ENCODE assay signal across 9 mouse cellular contexts in genomic region chr9:108992620-108993361, GRCm38 (mm10). TPM values are rescaled to one million over a fixed set of nuclear protein-coding genes. Genes with fewer than 3 reads are reported as not detected.
DNase-seq lines count a peak whose midpoint lies in the region; ATAC-seq and TF ChIP-seq lines count a peak whose summit lies in the region.
"Had no signal": no experiment of that assay in that cellular context is flagged by ENCODE, and none has a peak within 500 bp of the region (broad histone marks: within the 10 kb centered on the region; RNA-seq: fewer than 3 reads in every experiment).

No protein-coding gene starts in this region.

- peaks cover 6 to 36% of the 10 kb centered on the region in 2 experiments for H3K4me1 ChIP-seq in MEL (ENCODE audit: control insufficient read depth in 1 of 2, insufficient read depth in 2 of 2, low read length in 2 of 2)
- H3K4me1 ChIP-seq in hindbrain, embryonic 14.5 days (replicated peaks; ENCODE audit: control insufficient read depth, insufficient read depth, low read length): peaks cover 19% of the 10 kb centered on the region

- no peak for TF ChIP-seq POLR2A in MEL (IDR thresholded peaks at IDR 0.05; ENCODE audit: control insufficient read depth in 1 of 2, insufficient read depth in 1 of 2, low read depth in 1 of 2, low read length in 2 of 2, poor library complexity in 1 of 2)

- no peaks in the 10 kb centered on the region for H3K27me3 ChIP-seq in MEL (ENCODE audit: control insufficient read depth in 1 of 2, insufficient read depth in 2 of 2, low read length in 2 of 2)
- no peaks in the 10 kb centered on the region for H3K27me3 ChIP-seq in hindbrain, embryonic 14.5 days (ENCODE audit: control insufficient read depth, insufficient read depth, low read length)

- ATAC-seq in hindbrain, embryonic 14.5 days (ENCODE audit: low FRiP score): no peak

- no peak for TF ChIP-seq CTCF in gastrocnemius, adult 2 months (IDR thresholded peaks at IDR 0.05)
- TF ChIP-seq CTCF in MEL (IDR thresholded peaks at IDR 0.05 in 2 of 3, conservative IDR thresholded peaks at IDR 0.05 in 1 of 3; ENCODE audit: control insufficient read depth in 1 of 3, insufficient read depth in 1 of 3, low read depth in 2 of 3, low read length in 3 of 3, poor library complexity in 1 of 3, severe bottlenecking in 1 of 3): no peak

- TF ChIP-seq EP300 in MEL (IDR thresholded peaks at IDR 0.05; ENCODE audit: low read depth in 1 of 2, low read length in 2 of 2): no peak

- no peaks in the 10 kb centered on the region; the same call in 1 of the 2 replicates for H3K79me2 ChIP-seq in MEL (ENCODE audit: control insufficient read depth, insufficient read depth, low read length, poor library complexity)
- H3K79me2 ChIP-seq in macrophage (ENCODE audit: inconsistent target): peaks cover 59% of the 10 kb centered on the region

- peak overlapping the region; percentile 96; the same call in 1 of the 2 replicates for H3K27ac ChIP-seq in gastrocnemius, adult 2 months
- no peak overlapping the region for H3K27ac ChIP-seq in MEL (ENCODE audit: control insufficient read depth, low read depth, low read length)
- H3K27ac ChIP-seq in hindbrain, embryonic 14.5 days: no peak overlapping the region
- peak overlapping the region; percentile 41; the same call in 1 of the 2 replicates for H3K27ac ChIP-seq in macrophage

- DNase-seq in gastrocnemius, adult 2 months: peak; percentile 16
- no peak for DNase-seq in gastrocnemius, postnatal 14 days
- no peak for DNase-seq in MEL (ENCODE audit: low read depth, low spot score)
- no peak for DNase-seq in hindbrain, embryonic 14.5 days (ENCODE audit: low spot score)
- no peak for DNase-seq in urinary bladder, postnatal 14 days (ENCODE audit: low spot score)
- DNase-seq in yolk sac, embryonic 10.5 days (ENCODE audit: low spot score): no peak
- no peak for DNase-seq in kidney, adult 8-10 months

- no peaks in the 10 kb centered on the region for H3K9me3 ChIP-seq in MEL (replicated peaks; ENCODE audit: insufficient read depth, low read length)
- no peaks in the 10 kb centered on the region for H3K9me3 ChIP-seq in hindbrain, embryonic 14.5 days (ENCODE audit: control insufficient read depth, low read length)

- H3K36me3 ChIP-seq in MEL (ENCODE audit: control insufficient read depth in 1 of 2, insufficient read depth in 2 of 2, low read length in 2 of 2) (peaks cover 0 to 20% of the 10 kb centered on the region in 2 experiments; a peak in 2 of 4 replicates), macrophage (ENCODE audit: inconsistent target) (no peaks in the 10 kb centered on the region)
- H3K36me3 ChIP-seq in hindbrain, embryonic 14.5 days (replicated peaks; ENCODE audit: control insufficient read depth, insufficient read depth): no peaks in the 10 kb centered on the region

- peak overlapping the region; percentile 75 for H3K4me3 ChIP-seq in gastrocnemius, adult 2 months
- no peak overlapping the region for H3K4me3 ChIP-seq in MEL (ENCODE audit: control insufficient read depth in 1 of 2, insufficient read depth in 1 of 2, low read depth in 2 of 2, low read length in 2 of 2)
- peak overlapping the region; percentile 51 for H3K4me3 ChIP-seq in hindbrain, embryonic 14.5 days (replicated peaks; ENCODE audit: low read length)
- peak overlapping the region; percentile 76 for H3K4me3 ChIP-seq in macrophage (ENCODE audit: inconsistent target)

- no peak overlapping the region for H3K9ac ChIP-seq in MEL (ENCODE audit: control insufficient read depth, low read depth, low read length, poor library complexity, severe bottlenecking)
- peak overlapping the region; percentile 65 for H3K9ac ChIP-seq in hindbrain, embryonic 14.5 days

- peak overlapping the region; percentile 75 for H3K4me2 ChIP-seq in hindbrain, embryonic 14.5 days (replicated peaks)

- TF ChIP-seq RAD21 in MEL (IDR thresholded peaks at IDR 0.05; ENCODE audit: low read depth, low read length): no peak

- intact Hi-C loops in gastrocnemius, adult 2 months (cut with DNase I): no loop called here
- intact Hi-C loops in gastrocnemius, postnatal 14 days (cut with DNase I; ENCODE audit: low total_unique reads): no loop called here

- WGBS in hindbrain, embryonic 14.5 days: 90% methylated on average over 9 of the region's 9 CpGs
- WGBS in macrophage (ENCODE audit: missing documents): 91% methylated on average over 9 of the region's 9 CpGs

TF ChIP-seq in MEL, 35 proteins besides CTCF, POLR2A, EP300 and RAD21:
- no peak for TF ChIP-seq UBTF (IDR thresholded peaks at IDR 0.05; ENCODE audit: borderline replicate concordance, insufficient read depth, low read depth, low read length)
- no peak for TF ChIP-seq TCF12 (IDR thresholded peaks at IDR 0.05; ENCODE audit: low read depth, low read length)
- peak; percentile 19 for TF ChIP-seq TAL1 (IDR thresholded peaks at IDR 0.05; ENCODE audit: low read length)

RNA-seq across cellular contexts. Expression of gene Pfkfb4, which starts 1.2 kb away (rescaled TPM):
- 10 to 100 TPM; 26.4 to 58.3 TPM for total RNA-seq in gastrocnemius, adult 2 months (2021)
- 10 to 100 TPM; 31.0 to 31.6 TPM for total RNA-seq in gastrocnemius, postnatal 14 days (2021)
- total RNA-seq in MEL (2012; rRNA removed): 3.2 and 5.1 TPM in 2 replicates
- polyA plus RNA-seq in MEL (2012; ENCODE audit: insufficient read depth in 1 of 2, insufficient read length in 2 of 2, low read depth in 1 of 2, low replicate concordance in 2 of 2, missing spikeins in 1 of 2) (1 to 10 TPM in 1 of 2 experiments, not detected in 1; 6.4 TPM), macrophage (2018) (23.2 to 27.5 TPM (median 24.0 TPM) in 3 replicates)
- 22.5 and 23.9 TPM in 2 replicates for polyA plus RNA-seq in hindbrain, embryonic 14.5 days (2014; fragmentation: Nextera tagmentation; extraction: Ambion mirVana)
- total RNA-seq in macrophage (2018; cell fraction: chromatin; rRNA removed): 100 to 1,000 TPM in 9 of 26 experiments, 10 to 100 TPM in 17; 14.3 to 122 (median 67.8) TPM
- total RNA-seq in macrophage (2018; cell fraction: cytosol; rRNA removed): 10 to 100 TPM in 25 of 26 experiments, 1 to 10 TPM in 1; 8.1 to 32.4 (median 22.6) TPM
- 10 to 100 TPM; 10.2 to 71.3 (median 41.0) TPM for total RNA-seq in macrophage (2018; cell fraction: nucleus; rRNA removed)

RNA-seq across cellular contexts. Expression of gene Ucn2, which starts 7.0 kb away (rescaled TPM):
- 1 to 10 TPM in 1 of 2 experiments, under 1 TPM in 1; 0.47 to 1.1 TPM for total RNA-seq in gastrocnemius, adult 2 months (2021)
- under 1 TPM; 0.40 to 0.53 TPM for total RNA-seq in gastrocnemius, postnatal 14 days (2021)
- 0.12 TPM in 1 of 2 replicates, not detected in the other for total RNA-seq in MEL (2012; rRNA removed)
- polyA plus RNA-seq in MEL (2012; ENCODE audit: insufficient read depth in 1 of 2, insufficient read length in 2 of 2, low read depth in 1 of 2, low replicate concordance in 2 of 2, missing spikeins in 1 of 2) (under 1 TPM in 1 of 2 experiments, not detected in 1; 0.19 TPM), macrophage (2018) (not detected in 3 replicates)
- 0.23 TPM in 1 of 2 replicates, not detected in the other for polyA plus RNA-seq in hindbrain, embryonic 14.5 days (2014; fragmentation: Nextera tagmentation; extraction: Ambion mirVana)
- under 1 TPM in 1 of 26 experiments, not detected in 25; 0.55 TPM for total RNA-seq in macrophage (2018; cell fraction: chromatin; rRNA removed)
- not detected for total RNA-seq in macrophage (2018; cell fraction: cytosol; rRNA removed)
- total RNA-seq in macrophage (2018; cell fraction: nucleus; rRNA removed): under 1 TPM in 1 of 26 experiments, not detected in 25; 0.52 TPM
- total RNA-seq: neutrophil, adult 5-6 weeks had no signal

RNA-seq across cellular contexts. Expression of gene Col7a1, which starts 39.4 kb away (rescaled TPM):
- total RNA-seq in gastrocnemius, adult 2 months (2021): 1 to 10 TPM in 1 of 2 experiments, under 1 TPM in 1; 0.95 to 3.0 TPM
- total RNA-seq in gastrocnemius, postnatal 14 days (2021): 1 to 10 TPM; 2.7 to 3.7 TPM
- total RNA-seq in MEL (2012; rRNA removed): 0.78 and 1.2 TPM in 2 replicates
- polyA plus RNA-seq in MEL (2012; ENCODE audit: insufficient read depth in 1 of 2, insufficient read length in 2 of 2, low read depth in 1 of 2, low replicate concordance in 2 of 2, missing spikeins in 1 of 2) (1 to 10 TPM in 1 of 2 experiments, not detected in 1; 2.6 TPM), macrophage (2018) (0.11 to 0.42 TPM (median 0.14 TPM) in 3 replicates)
- polyA plus RNA-seq in hindbrain, embryonic 14.5 days (2014; fragmentation: Nextera tagmentation; extraction: Ambion mirVana): 1.3 and 3.0 TPM in 2 replicates
- total RNA-seq in macrophage (2018; cell fraction: chromatin; rRNA removed): 10 to 100 TPM in 3 of 26 experiments, 1 to 10 TPM in 23; 2.1 to 15.7 (median 4.8) TPM
- under 1 TPM in 22 of 26 experiments, not detected in 4; under 0.01 to 0.51 (median 0.15) TPM for total RNA-seq in macrophage (2018; cell fraction: cytosol; rRNA removed)
- 1 to 10 TPM in 13 of 26 experiments, under 1 TPM in 13; 0.10 to 2.9 (median 1.0) TPM for total RNA-seq in macrophage (2018; cell fraction: nucleus; rRNA removed)

RNA-seq across cellular contexts. Expression of gene Shisa5, which starts 45.6 kb away (rescaled TPM):
- 10 to 100 TPM; 15.9 to 17.0 TPM for total RNA-seq in gastrocnemius, adult 2 months (2021)
- total RNA-seq in gastrocnemius, postnatal 14 days (2021): 10 to 100 TPM; 24.4 to 26.3 TPM
- total RNA-seq in MEL (2012; rRNA removed): 38.3 and 41.0 TPM in 2 replicates
- polyA plus RNA-seq in MEL (2012; ENCODE audit: insufficient read depth in 1 of 2, insufficient read length in 2 of 2, low read depth in 1 of 2, low replicate concordance in 2 of 2, missing spikeins in 1 of 2) (10 to 100 TPM in 1 of 2 experiments, not detected in 1; 71.7 TPM), macrophage (2018) (392 to 901 TPM (median 421 TPM) in 3 replicates)
- 57.9 and 60.9 TPM in 2 replicates for polyA plus RNA-seq in hindbrain, embryonic 14.5 days (2014; fragmentation: Nextera tagmentation; extraction: Ambion mirVana)
- total RNA-seq in macrophage (2018; cell fraction: chromatin; rRNA removed): 100 to 1,000 TPM in 11 of 26 experiments, 10 to 100 TPM in 15; 37.8 to 248 (median 84.3) TPM
- 100 to 1,000 TPM; 280 to 394 (median 346) TPM for total RNA-seq in macrophage (2018; cell fraction: cytosol; rRNA removed)
- total RNA-seq in macrophage (2018; cell fraction: nucleus; rRNA removed): 100 to 1,000 TPM; 148 to 355 (median 263) TPM

RNA-seq across cellular contexts. Expression of gene Uqcrc1, which starts 56.4 kb away (rescaled TPM):
- 1,000 to 10,000 TPM in 1 of 2 experiments, 100 to 1,000 TPM in 1; 834 to 1,182 TPM for total RNA-seq in gastrocnemius, adult 2 months (2021)
- 1,000 to 10,000 TPM in 1 of 2 experiments, 100 to 1,000 TPM in 1; 899 to 1,084 TPM for total RNA-seq in gastrocnemius, postnatal 14 days (2021)
- total RNA-seq in MEL (2012; rRNA removed): 427 and 428 TPM in 2 replicates
- polyA plus RNA-seq in MEL (2012; ENCODE audit: insufficient read depth in 1 of 2, insufficient read length in 2 of 2, low read depth in 1 of 2, low replicate concordance in 2 of 2, missing spikeins in 1 of 2): 100 to 1,000 TPM in 1 of 2 experiments, not detected in 1; 494 TPM
- polyA plus RNA-seq in hindbrain, embryonic 14.5 days (2014; fragmentation: Nextera tagmentation; extraction: Ambion mirVana): 469 and 503 TPM in 2 replicates
- 100 to 1,000 TPM in 9 of 26 experiments, 10 to 100 TPM in 17; 24.2 to 131 (median 88.6) TPM for total RNA-seq in macrophage (2018; cell fraction: chromatin; rRNA removed)
- total RNA-seq in macrophage (2018; cell fraction: cytosol; rRNA removed): 100 to 1,000 TPM in 18 of 26 experiments, 10 to 100 TPM in 8; 81.9 to 123 (median 107) TPM
- total RNA-seq in macrophage (2018; cell fraction: nucleus; rRNA removed): 10 to 100 TPM; 31.5 to 92.8 (median 71.7) TPM
- polyA plus RNA-seq in macrophage (2018): 93.6 to 149 TPM (median 105 TPM) in 3 replicates

Comparison
In these comparisons a context has a peak if more than half of its experiments do, and no peak if none do; other contexts are left out.
1. H3K27ac ChIP-seq: peak in gastrocnemius, adult 2 months (single experiment) and macrophage (single experiment); none in MEL (single experiment) and hindbrain, embryonic 14.5 days (single experiment).
2. H3K4me3 ChIP-seq: peak in gastrocnemius, adult 2 months (single experiment), hindbrain, embryonic 14.5 days (single experiment) and macrophage (single experiment); none in MEL (0 of 2).